Mouse (Mus musculus) small intestine, adult 2 months (tissue): ENCODE results near the gene Sec24b.

Experiments
- CTCF ChIP-seq: fragments of 200-500 bp; IDR thresholded peaks from 2 replicates; pipeline ENCODE4 v1.5.1; 2012; ENCODE audit warnings: low read depth, mild to moderate bottlenecking, control low read depth, inconsistent platforms, low read length, moderate library complexity, mixed read lengths; ENCODE audit not compliant: insufficient replicate concordance, insufficient read length; ENCODE audit errors: extremely low read depth
- POLR2A ChIP-seq: fragments of 200-500 bp; IDR thresholded peaks from 2 replicates; pipeline ENCODE4 v1.6.1; 2012; ENCODE audit warnings: low read depth, mild to moderate bottlenecking, control low read depth, inconsistent platforms, low read length, moderate library complexity

DNA sequence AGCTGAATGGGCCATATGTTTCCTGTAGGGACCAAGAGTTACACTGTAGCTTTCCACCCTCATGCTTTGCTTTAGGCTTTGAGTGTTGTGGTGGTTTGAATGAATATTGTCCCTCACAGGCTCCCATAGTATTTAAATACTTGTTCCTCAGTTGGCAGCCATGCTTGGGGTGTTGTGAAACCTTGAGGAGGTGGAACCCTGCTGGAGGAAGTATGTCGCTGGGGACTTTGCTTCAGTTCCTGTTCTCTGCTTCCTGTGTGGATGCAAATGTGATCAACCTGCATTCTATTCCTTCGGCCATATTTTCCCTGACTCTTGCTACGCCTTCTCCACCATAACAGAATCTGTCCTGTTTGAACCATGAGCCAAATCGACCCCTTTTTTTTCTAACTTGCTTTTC, 108.1 kb downstream of the Sec24b start:
- TF ChIP-seq CTCF: no peak
- TF ChIP-seq POLR2A: no peak
